Mouse (Mus musculus) ZHBTc4 (cell line): Measurements from ENCODE around the gene Mup15.
"Not testable (repeated sequence)": the region's sequence is repeated elsewhere in the genome, so short reads cannot be mapped to it uniquely, and the experiment has no call there.

Experiments used
- DNase-seq: peaks from one replicate; pipeline ENCODE4 v3.0.0-alpha.2; 2011; ENCODE audit warnings: low read depth, low spot score

The Mup15 gene

GRCm38 (mm10) chr4:61439643-61440042 lies at the start of gene Mup15:
Mup15 (minus strand) TSS chr4:61439743.
- DNase-seq = not testable (repeated sequence)
